Mouse (Mus musculus) granulocyte monocyte progenitor cell, adult 5-6 weeks (primary cell): ENCODE data around the gene Togaram1. TPM values are rescaled to one million over a fixed set of nuclear protein-coding genes. Genes with fewer than 3 reads are reported as not detected.

Source experiments
- ATAC-seq: replicated peaks from 2 replicates; pipeline ENCODE4 v1.8.0; 2016; ENCODE audit warnings: mild to moderate bottlenecking, moderate TSS enrichment, inconsistent platforms; ENCODE audit not compliant: poor library complexity, severe bottlenecking
- total RNA-seq, 2 experiments: library from RNA; stranded (forward) in 1 of 2; stranded (reverse) in 1 of 2; fragments of 200-712, 200-1000 nt in 1 of 2; fragments of >200 nt in 1 of 2; fragmentation: Nextera tagmentation in 1 of 2; gene quantifications; 2 replicates each; pipeline ENCODE4 v1.2.3; 2014 to 2017

Togaram1 gene
- total RNA-seq, 2 experiments from 2014 or later, result 29.2 to 29.4 TPM

DNA sequence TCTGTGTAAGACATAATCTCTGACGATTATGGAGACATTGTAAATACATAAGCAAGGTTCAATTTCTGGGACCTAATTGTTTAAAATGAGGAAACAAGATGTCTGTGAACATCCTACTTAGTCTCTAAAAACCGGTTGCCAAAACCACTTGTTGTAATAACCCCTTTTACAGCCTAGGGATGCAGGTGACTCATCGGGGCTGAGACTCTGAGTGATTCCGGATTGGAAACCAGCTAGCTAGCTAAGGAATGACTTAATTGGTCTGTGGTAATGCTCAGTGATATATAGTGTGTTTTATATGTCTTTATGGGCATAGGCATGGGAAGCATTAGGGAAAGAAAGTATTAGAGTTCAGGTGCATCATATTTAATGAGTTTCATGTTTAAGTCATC, 71.9 kb downstream of the Togaram1 start:
- ATAC-seq, result peak; percentile 90

- no peak for ATAC-seq
Measured at GRCm38 (mm10) chr12:65048799-65049198, 83.2 kb downstream of the Togaram1 start.

DNA sequence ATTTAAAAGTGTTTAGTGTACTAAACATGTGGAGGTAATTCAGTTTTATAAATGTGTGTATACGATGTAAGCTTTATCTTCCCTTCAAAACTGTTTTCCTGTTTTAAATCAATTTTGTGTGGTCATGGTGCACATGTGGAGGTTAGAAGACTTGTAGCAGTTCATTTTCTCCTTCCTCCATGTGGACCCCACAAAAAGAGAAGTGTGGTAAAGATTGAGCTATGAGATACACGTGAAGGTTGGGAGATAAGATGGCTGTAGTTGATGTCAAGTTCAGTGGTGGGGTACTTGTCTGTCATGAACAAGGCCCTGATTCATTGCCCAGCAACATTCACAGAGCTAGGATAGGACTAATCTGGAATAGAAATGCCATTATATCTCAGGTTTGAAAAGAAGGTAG, 92.6 kb downstream of the Togaram1 start:
- 0 out of 2 replicates have a peak, but pooled peaks have one; percentile 30 for ATAC-seq

DNA sequence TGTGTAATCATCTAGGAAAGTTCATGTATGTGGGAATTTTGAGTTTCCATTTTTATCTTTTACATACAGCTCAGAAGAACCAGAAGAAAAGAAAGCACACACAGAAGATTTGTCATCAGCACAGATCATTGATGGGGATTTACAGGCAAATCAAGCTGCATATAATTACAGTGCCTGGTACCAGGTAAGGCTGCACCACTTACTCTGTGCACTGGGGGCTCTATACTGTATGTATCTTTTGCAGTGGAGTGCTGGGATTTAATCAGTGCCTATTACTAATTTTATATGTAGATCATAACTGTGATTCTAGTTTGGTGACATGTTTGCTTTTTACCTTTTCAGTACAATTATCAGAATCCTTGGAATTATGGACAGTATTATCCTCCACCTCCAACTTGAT, 95.5 kb downstream of the Togaram1 start:
- no peak for ATAC-seq

- ATAC-seq, result peak; percentile 80
Measured at GRCm38 (mm10) chr12:65065241-65065640, 99.6 kb downstream of the Togaram1 start.

DNA sequence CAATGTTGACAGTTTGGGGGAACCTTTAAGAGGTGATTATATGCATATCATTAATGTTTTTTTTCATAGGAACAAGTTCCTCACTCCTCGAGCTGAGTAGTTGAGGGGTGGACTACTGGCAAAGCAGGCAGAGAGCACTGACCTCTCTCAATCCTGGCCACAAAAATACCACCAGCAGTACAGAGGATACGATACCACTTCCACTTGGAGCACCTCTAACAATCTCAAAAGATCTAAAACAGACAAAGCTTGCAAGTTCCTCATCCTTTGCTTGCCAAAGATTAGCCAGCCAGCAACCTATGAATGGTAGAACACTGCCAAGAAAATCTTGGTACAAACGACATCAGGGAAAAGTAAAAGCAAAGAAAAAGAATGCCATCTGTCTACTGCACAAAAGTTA, 100.6 kb downstream of the Togaram1 start:
- ATAC-seq, result peak; percentile 35; the same call in 1 of the 2 replicates

GRCm38 (mm10) chr12:65068409-65068808, 102.8 kb downstream of the Togaram1 start:
- ATAC-seq, result no peak

Other genes starting within 250 kb of the Togaram1 start
- not detected in 2 replicates for gene Gm527, start 47.9 kb upstream of the Togaram1 start, total RNA-seq (2014; fragmentation: Nextera tagmentation)
- 0.73 and 3.9 TPM in 2 replicates for gene Gm527, start 47.9 kb upstream of the Togaram1 start, total RNA-seq (2017)
- 7.1 and 9.4 TPM in 2 replicates for gene Klhl28, start 270 bp upstream of the Togaram1 start, total RNA-seq (2014; fragmentation: Nextera tagmentation)
- 9.0 and 10.0 TPM in 2 replicates for gene Klhl28, start 270 bp upstream of the Togaram1 start, total RNA-seq (2017)
- gene Prpf39, start 70.5 kb downstream of the Togaram1 start, total RNA-seq (2014; fragmentation: Nextera tagmentation), result 52.5 and 55.4 TPM in 2 replicates
- gene Prpf39, start 70.5 kb downstream of the Togaram1 start, total RNA-seq (2017), result 73.2 and 91.2 TPM in 2 replicates
- 232 and 249 TPM in 2 replicates for gene Fkbp3, start 108.2 kb downstream of the Togaram1 start, total RNA-seq (2014; fragmentation: Nextera tagmentation)
- gene Fkbp3, start 108.2 kb downstream of the Togaram1 start, total RNA-seq (2017), result 266 and 303 TPM in 2 replicates
- gene Fancm, start 109.8 kb downstream of the Togaram1 start, total RNA-seq (2014; fragmentation: Nextera tagmentation), result 33.3 and 36.6 TPM in 2 replicates
- gene Fancm, start 109.8 kb downstream of the Togaram1 start, total RNA-seq (2017), result 25.3 and 26.5 TPM in 2 replicates
- 28.0 and 43.1 TPM in 2 replicates for gene Mis18bp1, start 206.8 kb downstream of the Togaram1 start, total RNA-seq (2014; fragmentation: Nextera tagmentation)
- 66.6 and 73.2 TPM in 2 replicates for gene Mis18bp1, start 206.8 kb downstream of the Togaram1 start, total RNA-seq (2017)